Mouse (Mus musculus): ENCODE data around the gene Hspa1b.
"Not testable (repeated sequence)": the region's sequence is repeated elsewhere in the genome, so short reads cannot be mapped to it uniquely, and the experiment has no call there.

Gene Hspa1b

DNA sequence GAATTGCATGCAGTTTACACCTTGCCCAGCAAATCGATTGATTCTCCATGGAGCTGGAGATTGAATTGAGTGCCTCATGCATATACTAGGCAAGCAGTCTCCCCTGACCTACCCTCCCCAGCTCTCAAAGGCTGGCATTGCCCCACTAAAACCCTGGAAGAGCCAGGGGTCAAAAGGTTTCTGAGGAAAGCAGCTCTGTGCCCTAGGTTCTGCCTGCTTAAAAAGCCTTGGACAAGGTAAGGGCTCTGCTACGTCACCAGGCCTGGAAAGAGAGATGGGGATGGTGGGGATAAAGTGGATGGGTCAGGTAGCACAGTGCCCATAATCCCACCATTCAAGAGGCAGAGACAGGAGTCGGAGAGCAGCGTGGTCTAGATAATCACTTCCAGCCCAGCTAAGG, 4.2 kb downstream of the Hspa1b start:
- DNase-seq (ENCODE audit: low read depth, low spot score) = no peak

GRCm38 (mm10) chr17:34953904-34954303, 5.1 kb downstream of the Hspa1b start:
- no peak for DNase-seq (ENCODE audit: low read depth, low spot score)

GRCm38 (mm10) chr17:34953258-34953657, 5.8 kb downstream of the Hspa1b start:
- no peak for DNase-seq (ENCODE audit: low read depth, low spot score)

- peak; percentile 61 for DNase-seq (ENCODE audit: low read depth, low spot score)
Measured at GRCm38 (mm10) chr17:34952378-34953040, 6.5 kb downstream of the Hspa1b start.

GRCm38 (mm10) chr17:34951636-34952377, 7.2 kb downstream of the Hspa1b start:
- no peak for DNase-seq (ENCODE audit: low read depth, low spot score)

GRCm38 (mm10) chr17:34950514-34951455, 8.3 kb downstream of the Hspa1b start:
- DNase-seq (ENCODE audit: low read depth, low spot score) = no peak

DNA sequence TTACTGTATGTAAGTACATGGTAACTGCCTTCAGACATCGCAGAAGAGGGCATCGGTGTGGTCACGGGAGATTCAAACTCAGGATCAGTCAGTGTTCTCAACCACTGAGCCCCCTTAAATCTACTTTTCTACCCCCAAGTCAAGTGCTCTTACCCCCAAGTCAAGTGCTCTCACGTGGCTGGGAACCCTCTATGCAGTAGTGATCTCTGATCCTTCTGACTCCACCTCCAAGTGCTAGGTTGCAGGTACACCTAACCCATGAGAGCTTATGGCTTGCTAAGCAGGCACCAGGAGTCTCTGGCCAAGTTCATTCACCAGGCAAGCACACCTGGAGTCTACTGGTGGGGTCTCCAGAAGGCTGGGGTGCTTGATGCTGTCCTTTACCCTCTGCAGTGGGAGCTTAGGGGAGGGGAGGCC, 9.5 kb downstream of the Hspa1b start:
- no peak for DNase-seq (ENCODE audit: low read depth, low spot score)

DNA sequence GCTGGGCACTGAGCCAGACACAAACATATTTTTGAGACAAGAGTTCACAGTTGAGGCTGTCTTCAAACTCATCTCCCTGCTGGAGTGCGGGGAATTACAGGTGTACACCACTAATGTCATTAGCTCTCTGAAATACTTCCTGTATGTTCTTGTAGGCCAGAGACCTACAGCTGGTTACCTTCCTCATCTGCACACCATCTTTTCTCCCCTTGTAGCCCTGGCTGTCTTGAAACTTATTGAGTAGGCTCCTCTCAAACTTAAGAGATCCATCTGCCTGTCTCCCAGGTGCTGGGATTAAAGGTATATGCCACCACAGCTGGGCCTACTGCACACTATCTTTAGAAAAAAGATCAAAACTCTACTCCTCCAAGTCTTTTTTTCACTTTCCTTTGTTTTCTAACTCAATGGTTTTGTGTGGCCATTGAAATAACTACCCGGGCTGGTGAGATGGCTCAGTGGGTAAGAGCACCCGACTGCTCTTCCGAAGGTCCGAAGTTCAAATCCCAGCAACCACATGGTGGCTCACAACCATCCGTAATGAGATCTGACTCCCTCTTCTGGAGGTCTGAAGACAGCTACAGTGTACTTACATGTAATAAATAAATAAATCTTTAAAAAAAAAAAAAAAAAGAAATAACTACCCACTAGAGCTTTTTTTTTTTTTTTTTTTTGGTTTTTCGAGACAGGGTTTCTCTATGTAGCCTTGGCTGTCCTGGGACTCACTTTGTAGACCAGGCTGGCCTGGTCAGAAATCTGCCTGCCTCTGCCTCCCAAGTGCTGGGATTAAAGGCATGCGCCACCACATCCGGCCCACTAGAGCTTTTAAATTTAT, 10.1 kb downstream of the Hspa1b start:
- DNase-seq (ENCODE audit: low read depth, low spot score) = not testable (repeated sequence)

GRCm38 (mm10) chr17:34947606-34948005, 11.4 kb downstream of the Hspa1b start:
- DNase-seq (ENCODE audit: low read depth, low spot score) = no peak

- DNase-seq (ENCODE audit: low read depth, low spot score) = no peak
Measured at GRCm38 (mm10) chr17:34946486-34947140, 12.4 kb downstream of the Hspa1b start.

DNA sequence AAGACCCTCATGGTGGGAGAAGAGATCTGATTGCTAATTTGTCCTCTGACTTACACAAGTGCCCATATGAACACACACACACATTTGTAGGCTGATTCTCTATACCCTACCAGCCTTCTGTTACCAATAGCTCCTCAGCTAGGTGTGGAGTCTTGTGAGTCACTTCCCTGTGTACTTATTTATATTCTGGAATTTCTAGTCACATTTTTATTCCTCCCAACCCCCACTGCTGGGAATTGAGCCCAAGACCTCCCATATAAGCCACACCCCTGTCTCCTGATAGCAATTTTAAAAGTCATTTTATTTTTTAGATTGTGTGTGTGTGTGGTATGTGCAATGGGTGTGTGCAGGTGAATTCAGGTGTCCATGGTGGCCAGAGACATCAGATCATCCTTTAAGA, 14.7 kb downstream of the Hspa1b start:
- no peak for DNase-seq (ENCODE audit: low read depth, low spot score)

DNA sequence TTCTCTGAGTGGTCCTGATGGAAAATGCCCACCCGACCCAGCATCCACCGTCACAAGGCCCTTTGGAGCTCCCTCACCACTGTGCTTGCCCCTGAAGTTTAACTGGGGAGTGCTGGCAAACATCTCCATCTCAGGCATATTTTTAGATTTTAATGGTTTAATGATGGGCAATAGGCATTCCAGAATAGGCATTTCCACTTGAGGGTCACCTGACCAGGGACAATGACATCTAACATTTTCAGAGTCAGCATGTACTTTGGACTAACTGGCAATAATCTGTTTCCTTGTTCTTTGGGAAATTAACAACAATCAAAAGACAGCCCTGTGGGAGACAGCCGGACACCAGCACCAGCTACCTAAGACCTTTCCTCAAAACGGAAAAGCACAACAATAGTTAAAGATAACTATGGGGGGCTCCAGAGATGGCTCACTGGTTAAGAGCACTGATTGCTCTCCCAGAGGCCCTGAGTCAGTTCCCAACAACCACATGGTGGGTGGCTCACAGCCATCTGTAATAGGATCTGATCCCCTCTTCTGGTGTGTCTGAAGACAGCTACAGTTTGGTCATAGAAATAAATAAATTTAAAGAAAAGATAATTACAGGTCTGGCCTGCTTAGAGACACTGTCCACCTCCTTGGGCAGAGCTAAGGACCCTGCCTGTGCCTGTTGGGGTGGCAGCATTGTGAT, 15.8 kb downstream of the Hspa1b start:
- no peak for DNase-seq (ENCODE audit: low read depth, low spot score)

DNA sequence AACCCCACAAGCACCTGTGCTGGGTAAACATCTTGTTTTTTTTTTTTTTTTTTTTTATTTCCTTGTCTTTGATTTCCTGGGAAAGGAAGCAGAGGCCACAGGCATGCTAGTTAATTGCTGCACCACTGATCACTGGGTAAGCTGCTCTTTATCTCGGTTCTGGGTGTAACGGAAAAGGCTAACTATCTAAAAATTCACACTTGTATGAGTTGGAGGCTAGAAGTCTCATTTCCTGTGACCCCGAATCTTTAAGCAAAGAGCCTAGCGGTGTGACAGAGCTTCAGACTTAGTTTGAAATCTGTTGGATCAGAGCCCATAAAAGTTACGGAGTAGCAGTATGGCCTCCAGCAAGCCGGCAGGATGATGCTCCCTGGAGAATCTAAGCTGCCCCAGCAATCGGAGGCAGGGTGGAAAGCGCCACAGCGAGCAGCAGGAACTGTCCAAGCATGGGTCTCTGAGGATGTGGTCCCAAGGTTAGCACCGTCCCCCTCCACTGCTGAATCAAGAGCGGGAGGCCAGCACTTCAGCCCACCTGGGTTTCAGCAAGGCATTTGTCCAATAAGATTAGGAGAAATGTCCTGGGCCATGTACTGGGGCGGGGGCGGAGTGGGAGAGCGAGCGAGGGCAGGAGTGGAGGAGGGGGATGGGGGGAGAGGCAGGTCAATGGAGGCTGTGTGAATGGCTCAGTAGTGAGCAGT, 17.5 kb downstream of the Hspa1b start:
- DNase-seq (ENCODE audit: low read depth, low spot score) = no peak

GRCm38 (mm10) chr17:34937960-34938505, 21.0 kb downstream of the Hspa1b start:
- DNase-seq (ENCODE audit: low read depth, low spot score) = no peak

DNA sequence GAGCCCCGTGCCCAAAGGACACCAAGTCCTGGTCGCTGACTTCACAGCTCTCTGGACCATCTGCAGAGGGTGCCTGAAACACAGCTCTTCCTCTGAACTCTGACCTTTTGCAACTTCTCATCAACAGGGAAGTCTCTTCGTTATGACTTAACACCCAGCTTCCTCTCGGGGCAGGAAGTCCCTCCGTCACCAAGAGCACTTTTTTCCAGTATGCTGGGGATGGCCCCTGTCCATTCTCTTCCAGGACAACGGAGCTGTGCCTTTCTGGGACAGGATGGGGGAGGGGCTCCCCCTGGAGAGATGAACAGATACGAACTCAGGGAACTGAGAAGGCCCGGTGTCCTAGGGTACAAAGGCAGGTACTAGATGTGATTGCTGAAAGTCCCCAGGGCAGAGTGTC, 24.2 kb downstream of the Hspa1b start:
- DNase-seq (ENCODE audit: low read depth, low spot score) = no peak

GRCm38 (mm10) chr17:34934031-34934430, 25.0 kb downstream of the Hspa1b start:
- no peak for DNase-seq (ENCODE audit: low read depth, low spot score)

DNA sequence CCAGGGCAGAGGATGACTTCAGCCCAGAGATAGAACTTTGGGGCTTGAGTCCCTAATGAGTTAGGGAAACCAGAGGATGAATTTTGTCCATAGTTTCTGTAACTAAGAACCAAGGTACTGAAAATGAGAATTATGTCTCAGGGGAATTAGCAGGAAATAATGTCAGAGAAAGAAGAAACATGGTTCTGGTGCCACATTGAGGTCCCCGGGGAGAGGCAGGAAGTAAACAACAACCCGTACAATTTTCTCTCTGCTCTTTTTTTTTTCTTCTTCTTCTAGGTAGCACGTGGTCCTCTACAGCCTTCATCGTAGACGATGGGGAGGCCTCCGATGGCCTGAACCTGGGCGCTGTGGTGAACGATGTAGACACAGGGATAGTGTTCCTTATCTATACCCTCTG, 26.8 kb downstream of the Hspa1b start:
- no peak for DNase-seq (ENCODE audit: low read depth, low spot score)

- DNase-seq (ENCODE audit: low read depth, low spot score) = no peak
Measured at GRCm38 (mm10) chr17:34931735-34932098, 27.3 kb downstream of the Hspa1b start.

DNA sequence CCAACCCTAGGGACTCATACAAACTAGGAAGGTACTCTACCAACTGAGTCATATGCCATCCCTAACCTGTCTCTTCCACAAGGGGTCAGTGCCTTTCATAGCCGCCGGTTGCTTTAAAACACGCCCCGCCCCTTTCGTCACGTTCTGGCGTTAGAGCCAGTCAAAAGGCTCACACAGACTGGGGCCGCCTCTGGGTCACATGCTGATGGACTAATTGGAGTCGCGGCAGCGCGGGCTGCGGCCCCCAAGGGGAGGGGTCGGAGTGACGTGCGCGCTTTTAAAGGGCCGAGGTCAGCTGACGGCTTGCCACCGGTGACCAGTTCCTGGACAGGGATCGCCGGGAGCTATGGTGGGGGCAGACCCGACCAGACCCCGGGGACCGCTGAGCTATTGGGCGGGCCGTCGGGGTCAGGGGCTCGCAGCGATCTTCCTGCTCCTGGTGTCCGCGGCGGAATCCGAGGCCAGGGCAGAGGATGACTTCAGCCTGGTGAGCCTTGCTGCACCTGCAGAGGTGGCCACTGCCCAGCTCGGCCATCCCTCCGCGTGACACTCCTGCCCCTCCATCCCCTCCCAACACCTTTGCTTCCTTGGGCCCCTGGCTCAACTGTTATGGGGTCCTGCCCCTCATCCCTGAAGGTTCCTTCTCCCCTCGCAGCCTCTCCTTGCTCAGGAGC, 27.8 kb downstream of the Hspa1b start, which contains the start of gene Neu1:
Gene Neu1 (plus strand): TSS at position 193 of the 674 bp plus-strand sequence.
- peak; percentile 96 for DNase-seq (ENCODE audit: low read depth, low spot score)

All from brain, embryonic 18.5 days (tissue).